Mouse (Mus musculus) MEL-GATA-1-ER (cell line): Measurements from ENCODE around the gene Scamp4.
"Not testable (repeated sequence)": the region's sequence is repeated elsewhere in the genome, so short reads cannot be mapped to it uniquely, and the experiment has no call there.

Experiments used
- DNase-seq: peaks from one replicate; pipeline ENCODE4 v3.0.0-alpha.2; 2012; ENCODE audit warnings: low read depth; ENCODE audit errors: extremely low read depth

The Scamp4 gene

DNA sequence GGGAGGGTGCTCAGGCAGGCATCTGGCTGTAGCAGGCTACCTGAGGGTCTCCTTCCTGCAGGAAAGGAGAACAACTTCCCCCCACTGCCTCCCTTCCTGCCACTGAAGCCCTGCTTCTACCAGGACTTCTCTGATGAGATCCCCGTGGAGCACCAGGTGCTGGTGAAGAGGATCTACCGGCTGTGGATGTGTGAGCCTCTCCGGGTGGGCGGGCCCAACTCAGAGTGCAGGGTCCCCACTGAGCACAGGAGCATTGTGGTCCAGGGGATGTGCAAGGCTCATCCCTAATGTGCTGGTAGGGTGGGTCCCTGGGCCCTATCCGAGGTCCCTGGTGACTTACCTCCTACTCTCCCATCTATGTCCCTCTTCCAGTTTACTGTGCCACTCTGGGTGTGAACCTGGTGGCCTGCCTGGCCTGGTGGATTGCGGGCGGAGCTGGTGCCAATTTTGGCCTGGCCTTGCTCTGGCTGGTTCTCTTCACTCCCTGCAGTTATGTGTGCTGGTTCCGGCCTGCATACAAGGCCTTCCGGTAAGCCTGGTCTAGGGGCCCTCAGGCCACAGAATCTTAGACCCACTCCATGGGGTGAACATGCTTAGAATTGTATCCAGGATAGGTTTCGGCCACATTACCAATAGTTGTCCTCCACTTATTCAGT, 6.7 kb downstream of the Scamp4 start:
- DNase-seq, result no peak

DNA sequence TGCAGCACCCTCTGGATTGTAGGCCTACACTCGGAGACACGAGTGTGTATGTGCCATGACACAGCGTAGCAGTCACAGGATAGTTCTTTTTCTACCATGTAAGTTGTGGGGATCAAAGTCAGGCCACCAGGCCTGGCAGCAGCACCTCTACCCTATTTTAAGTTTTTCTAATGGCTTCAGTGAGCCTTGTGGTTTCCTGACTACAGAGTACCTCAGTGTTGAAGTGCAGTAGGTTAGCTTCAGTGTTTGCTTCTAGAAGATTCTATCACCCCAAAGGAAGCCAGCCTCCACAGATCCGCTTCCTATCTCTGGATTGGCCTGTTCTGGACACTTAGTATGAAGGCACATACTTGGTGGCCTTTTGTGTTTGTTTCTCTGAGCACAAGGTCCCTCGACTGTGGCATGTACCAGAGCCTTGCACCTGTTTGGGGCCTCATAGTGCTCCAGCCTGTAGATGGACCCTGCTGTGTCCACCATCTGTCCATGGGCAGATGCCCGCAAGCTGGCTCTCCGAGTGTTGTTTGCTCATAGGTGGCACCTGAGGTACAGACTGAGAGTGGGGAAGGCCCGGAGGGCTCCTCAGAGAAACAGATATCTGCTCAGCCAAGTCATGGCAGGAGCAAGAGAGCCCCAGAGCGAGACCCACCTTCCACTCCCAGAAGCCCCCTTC, 7.6 kb downstream of the Scamp4 start:
- DNase-seq, result no peak

DNA sequence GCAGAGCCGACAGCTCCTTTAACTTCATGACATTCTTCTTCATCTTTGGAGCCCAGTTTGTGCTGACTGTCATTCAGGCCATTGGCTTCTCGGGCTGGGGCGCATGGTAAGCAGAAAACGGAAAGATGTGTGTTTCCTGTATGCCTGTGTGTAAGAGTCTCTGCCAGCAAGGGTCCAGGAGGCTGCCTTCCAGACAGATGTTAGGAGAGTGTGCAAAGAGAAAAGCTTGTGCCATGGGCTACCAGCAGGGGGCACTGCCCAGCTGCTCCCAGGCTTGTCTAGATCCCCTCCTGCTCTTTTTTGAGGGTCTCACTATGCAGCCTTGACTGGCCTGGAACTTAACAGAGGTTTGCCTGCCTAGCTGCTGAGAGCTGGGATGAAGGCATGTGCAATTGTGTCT, 8.4 kb downstream of the Scamp4 start:
- DNase-seq, result no peak

DNA sequence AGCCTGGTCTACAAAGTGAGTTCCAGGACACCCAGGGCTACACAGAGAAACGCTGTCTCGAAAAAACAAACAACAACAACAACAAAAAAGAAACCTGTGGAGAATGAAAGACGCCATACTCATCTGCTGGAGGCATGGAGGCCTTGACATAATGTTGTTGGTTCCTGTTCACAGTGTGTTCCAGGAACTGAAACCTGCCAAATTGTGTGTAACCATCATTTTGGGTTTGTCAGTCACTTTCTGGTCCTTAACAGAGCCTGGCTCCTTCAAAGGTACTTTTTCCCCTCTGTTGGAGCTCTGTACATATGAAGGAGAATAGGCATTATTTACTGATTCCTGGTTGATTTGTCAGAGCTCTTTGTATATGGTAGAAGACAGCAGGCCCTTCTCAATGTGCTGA, 9.2 kb downstream of the Scamp4 start:
- no peak for DNase-seq

DNA sequence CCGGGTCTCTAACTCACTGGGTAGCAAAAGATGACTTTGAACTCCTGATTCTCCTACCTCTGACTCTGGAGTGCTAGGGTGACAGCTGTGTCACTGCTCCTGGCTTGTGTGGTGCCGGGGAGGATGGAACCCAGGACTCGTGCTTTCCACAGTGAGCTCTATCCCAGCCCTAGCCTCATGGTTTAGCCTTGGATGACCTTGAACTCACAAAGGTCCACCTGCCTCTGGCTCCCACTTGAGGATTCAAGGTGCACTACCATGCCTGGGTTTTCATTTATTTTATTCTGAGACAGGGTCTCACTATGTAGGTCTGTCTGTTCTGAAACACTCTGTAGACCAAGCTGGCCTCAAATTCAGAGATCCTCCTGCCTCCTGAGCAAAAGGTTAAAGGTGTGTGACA, 11.1 kb downstream of the Scamp4 start:
- DNase-seq, result no peak

DNA sequence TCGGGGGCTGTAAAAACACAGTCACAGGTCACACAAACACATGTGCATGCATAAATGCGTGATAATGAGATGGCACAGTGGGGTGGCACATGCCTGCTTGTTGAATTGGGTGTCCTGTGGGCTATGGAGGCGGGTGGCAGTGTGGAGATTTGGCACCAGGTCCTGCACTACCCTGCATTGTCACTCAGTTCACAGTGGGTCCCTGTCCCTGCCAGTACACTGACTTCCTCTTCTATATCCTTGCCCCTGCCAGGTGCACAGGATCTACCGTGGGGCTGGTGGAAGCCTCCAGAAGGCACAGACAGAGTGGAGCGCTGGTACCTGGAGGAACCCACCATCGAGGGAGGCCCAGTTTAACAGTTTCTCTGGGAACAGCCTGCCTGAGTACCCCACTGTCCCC, 11.7 kb downstream of the Scamp4 start:
- DNase-seq, result no peak

DNA sequence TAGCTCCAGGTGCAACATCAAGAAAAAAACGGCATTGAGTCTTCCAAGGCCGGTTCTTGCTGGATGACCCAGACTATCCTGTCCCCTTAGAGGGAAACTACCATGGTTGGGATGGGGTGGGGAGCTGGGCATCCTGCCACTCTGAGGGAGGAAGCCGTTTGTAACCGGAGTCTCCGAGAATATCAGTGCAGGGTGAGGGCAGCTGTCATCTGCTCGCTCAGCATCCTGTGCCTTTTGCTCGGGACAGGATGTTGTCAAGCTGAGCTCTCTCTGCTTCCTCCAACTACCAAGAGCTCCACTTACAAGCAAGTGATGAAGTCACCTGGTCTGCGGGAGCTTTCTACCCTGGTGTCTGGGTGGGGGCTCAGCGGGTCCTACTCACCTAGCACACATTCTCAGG, 15.5 kb downstream of the Scamp4 start:
- no peak for DNase-seq

DNA sequence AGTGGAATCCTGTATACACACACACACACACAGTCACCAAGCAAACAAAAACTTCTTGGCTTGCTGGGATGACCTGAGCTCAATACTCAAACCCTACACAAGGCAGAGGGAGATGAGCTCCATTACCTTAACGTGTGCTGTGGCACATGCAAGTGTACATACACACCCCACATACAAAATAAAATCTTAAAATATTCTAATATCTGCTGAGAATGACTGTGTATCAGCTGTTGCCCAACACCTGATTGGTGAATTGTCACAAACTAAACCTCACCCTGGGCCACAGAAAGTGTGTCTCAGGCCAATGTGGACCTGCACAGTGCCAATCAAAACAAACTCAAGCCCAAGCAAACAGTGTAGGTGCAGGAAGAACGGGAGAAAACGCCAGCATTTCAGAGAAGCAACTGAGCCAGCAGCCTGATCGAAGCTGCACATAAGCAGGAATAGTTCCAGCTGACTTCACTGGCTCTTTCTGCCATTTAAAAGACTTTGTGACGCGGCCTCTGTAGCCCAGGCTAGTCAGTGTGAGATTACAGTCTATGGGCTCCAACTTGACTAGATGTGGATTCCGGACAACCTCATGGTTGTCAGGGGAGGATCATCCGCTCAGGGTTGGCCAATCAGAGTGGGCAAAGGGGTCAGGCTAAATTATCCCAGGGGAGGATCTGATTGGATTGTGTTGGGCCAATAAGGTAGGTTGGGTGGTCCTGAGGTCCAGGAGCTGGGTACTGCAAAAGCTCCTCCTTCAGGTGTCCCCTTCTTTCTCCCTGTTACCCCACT, 17.0 kb downstream of the Scamp4 start:
- no peak for DNase-seq

DNA sequence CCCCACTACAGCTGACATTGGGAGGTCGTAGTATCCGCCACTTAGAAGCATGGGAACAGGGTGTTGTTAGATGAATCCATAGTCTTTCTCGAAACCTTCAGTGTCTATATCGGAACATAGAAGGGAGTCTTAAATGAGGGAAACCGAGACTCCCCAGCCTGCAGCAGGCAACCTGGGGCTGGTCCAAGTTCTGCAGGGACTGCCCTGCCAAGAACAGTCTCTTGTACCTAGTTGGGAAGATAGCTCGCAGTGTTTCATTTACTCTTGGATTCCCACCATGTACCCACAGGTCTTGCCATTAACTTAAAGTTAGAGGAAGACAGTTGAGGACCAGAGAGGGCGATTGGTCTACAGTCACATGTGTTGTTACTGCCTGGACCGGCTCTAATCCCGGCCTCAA, 17.7 kb downstream of the Scamp4 start:
- DNase-seq, result no peak

DNA sequence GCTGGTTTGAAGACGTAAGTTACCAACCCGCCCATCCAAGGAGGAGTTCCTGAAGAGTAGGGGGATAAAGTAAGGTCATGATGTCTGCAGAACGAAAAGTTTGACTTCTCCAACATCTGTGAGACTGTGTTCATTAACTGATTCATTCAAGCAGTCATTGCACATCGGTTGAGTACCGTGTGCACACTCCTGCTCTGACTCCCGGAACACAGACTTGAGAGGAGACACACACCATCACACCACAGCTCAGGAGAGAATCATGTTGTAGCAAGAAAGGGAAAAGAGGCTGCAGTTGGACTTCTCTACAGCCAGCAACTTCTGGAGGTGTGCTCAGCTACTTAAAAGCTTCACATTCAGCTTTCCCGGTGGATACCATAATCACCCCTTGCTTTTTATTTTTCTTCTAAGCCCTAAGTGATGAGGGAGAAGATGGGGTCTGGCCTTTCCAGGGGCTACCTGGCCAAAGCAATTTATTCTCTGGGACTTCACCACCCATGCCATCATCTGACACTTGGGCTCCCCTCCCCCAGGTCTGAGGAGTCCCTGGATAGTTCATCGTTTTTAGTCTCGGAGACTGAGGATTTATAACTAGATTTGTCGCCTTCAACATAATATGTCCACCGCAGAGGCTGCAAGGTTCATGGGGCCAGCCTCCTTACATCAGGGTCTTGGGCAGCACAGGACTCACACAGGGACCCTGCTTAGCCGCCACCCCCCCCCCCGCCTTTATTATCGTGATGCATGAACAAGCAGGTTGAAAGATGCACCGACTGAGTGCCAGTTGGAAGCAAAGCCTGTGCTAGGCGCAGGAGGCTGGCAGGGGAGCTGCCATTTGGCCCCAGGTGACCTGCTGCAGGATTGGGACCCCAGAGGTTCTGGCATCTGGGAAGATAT, 18.4 kb downstream of the Scamp4 start:
- no peak for DNase-seq

DNA sequence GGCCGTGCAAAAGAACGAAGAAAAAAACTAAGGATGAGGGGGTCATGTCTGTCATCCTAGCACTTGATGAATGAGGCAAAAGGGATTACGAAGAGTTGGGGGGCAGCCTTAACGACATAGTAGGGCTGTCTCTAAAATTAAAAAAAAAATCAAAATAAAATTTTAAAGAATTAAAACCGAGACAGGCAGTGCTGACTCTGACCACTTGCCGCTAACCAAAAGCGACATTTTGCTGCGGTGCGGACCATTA, 18.9 kb downstream of the Scamp4 start:
- DNase-seq, result no peak

DNA sequence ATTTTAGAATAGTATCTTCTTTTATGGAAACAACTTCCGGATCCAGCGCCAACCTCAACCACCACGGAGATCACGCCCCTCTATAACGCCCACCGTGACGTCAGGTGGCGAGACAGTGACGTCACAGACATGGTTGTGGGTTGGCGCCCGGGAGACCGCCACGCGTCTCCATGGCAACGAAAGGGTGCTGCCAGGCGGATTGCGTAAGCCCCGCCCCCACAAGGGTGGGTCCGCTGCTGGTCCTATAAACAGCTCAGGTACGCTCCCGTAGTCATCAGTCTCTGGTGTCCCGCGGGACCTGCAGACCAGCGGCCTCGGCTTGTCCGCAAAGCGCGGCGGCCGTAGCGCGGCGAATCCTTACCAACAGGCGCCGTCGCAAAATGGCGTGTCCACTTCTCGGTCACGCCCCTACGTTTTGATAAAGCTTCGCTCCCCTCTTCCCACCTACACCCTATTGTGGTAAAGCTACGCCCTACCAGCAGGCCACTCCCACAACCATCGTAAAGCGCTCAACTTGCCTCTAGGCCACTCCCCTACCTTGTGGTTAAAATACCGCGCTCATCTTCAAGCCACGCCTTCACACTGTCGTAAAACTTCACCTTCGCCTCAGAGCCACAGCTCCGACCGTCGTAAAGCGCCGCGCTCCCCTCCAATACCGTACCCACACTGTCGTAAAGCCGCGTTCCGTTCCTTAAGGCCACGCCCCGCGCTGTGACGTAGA, 19.4 kb downstream of the Scamp4 start:
- peak; percentile 100 for DNase-seq

DNA sequence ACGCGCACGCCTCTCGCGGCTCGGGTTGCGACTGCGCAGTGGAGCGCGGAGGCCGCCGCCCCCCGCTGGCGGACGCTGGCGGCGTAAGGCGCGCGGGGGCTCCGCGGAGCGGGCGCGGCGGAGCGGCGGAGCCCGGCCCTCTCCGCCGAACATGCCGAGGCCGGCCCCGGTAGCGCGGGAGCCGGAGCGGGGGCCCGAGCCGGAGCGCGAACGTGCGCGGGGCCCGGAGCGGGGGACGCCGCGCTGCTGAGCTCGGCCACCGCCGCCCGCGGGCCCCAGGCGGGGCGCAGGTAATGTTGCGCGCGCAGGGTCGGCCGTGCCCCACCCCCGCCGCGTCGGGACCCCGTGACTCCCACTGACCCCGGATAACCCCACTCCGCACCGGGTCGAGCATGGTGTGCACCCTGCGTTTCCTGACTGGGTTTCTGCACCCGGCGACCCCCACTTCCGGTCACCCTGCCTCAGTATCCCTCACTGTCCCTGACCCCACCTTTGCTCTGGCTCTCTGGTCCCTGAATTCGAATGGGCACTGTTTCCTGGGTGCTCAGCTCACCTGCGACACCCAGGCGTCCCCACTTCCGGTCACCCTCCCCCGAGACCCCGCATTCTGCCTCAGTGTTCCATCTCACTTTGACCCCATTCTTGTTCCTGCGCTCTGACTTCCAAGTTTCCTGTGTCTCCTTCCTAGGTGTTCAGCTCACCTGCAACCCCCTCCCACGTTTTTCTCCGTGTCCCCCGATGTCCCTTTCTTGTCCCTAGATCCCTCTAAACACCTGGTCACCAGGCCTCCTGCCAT, 20.2 kb downstream of the Scamp4 start, which contains the start of gene Csnk1g2:
TSS of gene Csnk1g2 (plus strand) at position 178 of the 796 bp plus-strand sequence.
- DNase-seq, result no peak

DNA sequence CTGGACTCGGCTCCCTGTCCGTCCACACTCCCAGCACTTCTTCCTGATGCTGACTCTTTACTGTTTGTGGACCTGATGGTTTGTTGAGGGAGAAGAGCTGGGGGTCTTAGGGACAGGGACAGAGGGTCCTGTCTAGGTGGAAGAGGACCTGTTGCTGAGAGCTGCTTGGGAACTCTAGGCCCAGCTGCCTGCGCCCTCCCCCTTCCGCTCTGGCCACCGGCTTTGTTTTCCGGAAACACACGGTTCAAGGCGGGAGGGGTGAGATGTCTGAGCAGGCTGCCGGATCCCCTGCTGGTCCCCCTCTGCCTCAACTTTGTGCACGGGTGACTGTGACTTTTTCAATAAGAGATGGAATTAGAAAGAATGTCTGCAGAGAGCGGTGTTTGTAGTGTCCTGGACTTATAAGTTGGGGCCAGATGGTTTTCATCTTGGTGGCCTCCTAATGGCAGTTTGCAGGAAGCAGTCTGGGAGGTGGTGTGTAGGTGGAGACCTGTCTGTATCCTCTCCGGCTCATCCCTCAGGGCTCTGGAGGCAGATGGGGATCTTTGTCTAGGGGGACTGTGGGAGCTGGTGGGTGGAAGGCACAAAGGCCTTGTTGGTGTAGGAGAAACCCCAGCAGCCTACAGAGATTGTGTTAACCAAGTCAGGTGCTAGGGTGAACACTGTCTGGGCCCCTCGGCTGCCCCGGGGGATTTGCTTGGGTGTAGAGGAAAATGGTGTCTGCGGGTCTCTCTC, 21.0 kb downstream of the Scamp4 start:
- DNase-seq, result peak; percentile 41

DNA sequence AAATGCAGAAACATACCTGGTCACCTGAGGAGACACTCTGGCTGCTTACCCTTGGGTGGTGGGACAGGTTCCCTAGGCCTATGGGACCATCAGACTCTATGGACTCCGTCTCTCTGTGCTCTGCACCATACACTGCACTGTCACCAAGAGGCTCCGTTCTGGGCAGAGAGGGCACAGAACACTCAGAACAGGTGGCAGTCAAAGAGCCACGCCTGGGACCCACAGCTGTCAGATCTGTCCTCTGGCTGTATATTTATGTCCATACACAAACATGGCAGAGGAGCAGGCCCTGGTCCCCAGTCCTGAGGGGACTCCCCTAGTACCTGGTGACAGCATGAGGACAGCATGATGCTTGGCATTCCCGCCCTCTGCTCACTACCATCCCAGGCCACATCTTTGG, 23.1 kb downstream of the Scamp4 start:
- DNase-seq, result no peak

DNA sequence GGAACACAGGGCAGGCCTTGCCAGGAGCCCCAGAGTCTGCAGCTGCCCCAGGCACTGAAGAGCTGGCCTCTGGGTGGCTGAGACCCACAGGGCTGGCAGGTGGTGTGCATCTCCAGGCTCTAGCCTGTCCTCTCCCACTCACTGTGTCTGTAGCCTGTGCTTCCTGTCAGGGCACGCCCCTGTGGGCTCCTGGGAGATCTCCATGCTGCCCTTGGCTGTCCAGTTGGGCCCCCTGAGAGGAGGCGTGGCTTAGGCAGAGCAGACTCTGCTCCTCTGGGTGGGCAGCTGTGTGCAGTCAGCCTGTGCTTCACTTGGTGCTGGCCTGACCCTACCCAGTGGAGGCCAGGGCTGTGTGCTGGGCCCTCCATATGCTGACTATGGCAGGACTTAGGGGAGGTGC, 25.0 kb downstream of the Scamp4 start:
- DNase-seq, result no peak

DNA sequence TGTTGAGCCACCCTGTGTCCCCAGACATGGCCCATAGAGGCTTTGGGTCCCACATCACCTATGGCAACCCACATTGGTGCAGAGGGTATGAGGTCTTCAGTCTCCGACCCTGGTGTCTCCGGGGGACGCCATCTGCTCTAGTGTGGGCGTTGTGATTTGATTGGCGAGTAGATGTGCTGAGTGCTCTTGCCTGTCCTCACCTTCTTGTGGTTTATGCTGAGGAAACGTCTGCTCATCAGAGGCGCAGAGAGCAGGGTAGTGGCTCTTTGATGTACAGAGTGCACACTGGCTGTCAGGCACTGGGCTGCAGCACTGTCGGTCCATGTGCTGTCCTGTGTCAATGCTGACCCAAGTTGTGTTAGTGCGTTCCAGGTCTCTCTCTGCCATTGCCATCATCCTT, 26.3 kb downstream of the Scamp4 start:
- no peak for DNase-seq

DNA sequence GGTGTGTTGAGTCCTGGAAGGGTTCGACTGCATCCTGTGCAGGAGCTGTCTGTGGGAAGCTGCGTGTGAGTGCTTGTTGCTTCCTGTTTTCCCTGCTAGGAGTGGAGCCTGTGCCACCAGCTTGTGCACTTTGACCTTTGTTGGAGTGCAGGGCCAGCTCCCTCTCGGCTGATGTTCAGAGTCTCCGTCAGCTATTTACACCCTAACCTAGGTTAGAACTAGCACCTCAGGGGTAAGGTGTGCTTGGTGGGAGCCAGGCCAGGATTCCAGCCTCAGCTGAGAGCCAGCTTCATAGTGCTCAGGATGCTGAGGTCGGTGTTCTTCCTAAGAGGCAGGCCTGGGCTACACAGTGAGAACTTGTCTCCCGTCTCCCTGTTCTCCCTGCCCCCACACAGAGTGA, 32.7 kb downstream of the Scamp4 start:
- DNase-seq, result no peak

DNA sequence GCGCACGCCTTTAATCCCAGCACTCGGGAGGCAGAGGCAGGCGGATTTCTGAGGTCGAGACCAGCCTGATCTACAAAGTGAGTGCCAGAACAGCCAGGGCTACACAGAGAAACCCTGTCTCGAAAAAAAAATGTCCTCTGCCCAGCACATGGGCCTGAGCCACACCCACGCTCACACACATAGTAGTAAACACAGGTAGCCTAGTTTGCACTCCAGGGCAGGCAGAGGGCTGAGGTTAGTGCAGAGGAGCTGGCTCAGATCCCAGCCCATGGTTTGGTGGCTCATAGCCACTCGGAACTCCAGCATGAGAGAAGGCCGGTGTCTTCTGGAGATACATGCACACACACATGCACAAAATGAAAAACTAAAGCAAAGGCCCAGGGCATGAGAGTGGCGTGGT, 44.3 kb downstream of the Scamp4 start:
- DNase-seq, result no peak

DNA sequence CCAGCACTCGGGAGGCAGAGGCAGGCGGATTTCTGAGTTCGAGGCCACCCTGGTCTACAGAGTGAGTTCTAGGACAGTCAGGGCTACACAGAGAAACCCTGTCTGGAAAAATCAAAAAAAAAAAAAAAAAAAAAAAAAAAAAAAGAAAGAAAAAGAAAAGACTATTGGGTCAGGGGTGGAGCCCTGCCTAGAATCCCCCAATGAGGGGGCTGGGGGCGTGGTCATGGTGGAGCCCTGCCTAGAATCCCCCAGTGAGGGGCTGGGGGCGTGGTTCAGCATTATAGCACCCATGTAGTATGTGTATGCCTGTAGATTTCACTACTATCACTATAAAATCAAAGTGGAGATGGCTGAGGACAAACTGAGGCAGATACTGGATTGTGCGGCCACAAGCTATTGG, 47.2 kb downstream of the Scamp4 start:
- DNase-seq, result not testable (repeated sequence)
